Mouse (Mus musculus) spleen, adult 2 months (tissue): ENCODE results near the gene D930007J09Rik.

Experiments used
- CTCF ChIP-seq: fragments of 200-500 bp; IDR thresholded peaks from 2 replicates; pipeline ENCODE4 v1.5.1; 2011; ENCODE audit warnings: mild to moderate bottlenecking, inconsistent platforms; ENCODE audit not compliant: insufficient read depth, insufficient read length, insufficient replicate concordance; ENCODE audit errors: extremely low read depth
- POLR2A ChIP-seq: fragments of 200-500 bp; IDR thresholded peaks from 2 replicates; pipeline ENCODE4 v1.6.1; 2011; ENCODE audit warnings: low read depth, low read length, inconsistent platforms

DNA sequence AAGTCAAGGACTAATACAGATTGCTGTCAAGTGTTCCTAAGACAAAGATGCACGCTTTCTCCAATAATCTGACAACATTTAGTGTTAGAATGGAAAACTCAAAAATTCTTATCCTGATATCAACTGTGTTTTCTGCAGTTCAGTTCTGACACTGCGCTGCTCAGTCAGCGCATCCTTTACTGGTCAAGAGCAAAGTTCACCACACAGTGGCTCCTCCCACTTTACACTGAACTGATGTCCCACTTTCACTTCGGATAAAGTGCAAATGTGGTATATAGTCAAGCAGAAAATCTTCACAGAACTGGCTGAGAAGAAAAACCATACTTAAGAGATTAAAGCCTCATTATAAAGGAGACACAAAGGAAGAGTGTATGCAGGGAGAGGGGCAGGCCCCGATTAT, 7.5 kb downstream of the D930007J09Rik start:
- TF ChIP-seq CTCF (no peak), POLR2A (no peak)
